Mouse (Mus musculus): ENCODE results near the gene Sesn3.
"Not testable (repeated sequence)": the region's sequence is repeated elsewhere in the genome, so short reads cannot be mapped to it uniquely, and the experiment has no call there.

The Sesn3 gene

GRCm38 (mm10) chr9:14280696-14281095, 5.8 kb downstream of the Sesn3 start:
- no peak for DNase-seq (ENCODE audit: low spot score)

GRCm38 (mm10) chr9:14285036-14285435, 10.2 kb downstream of the Sesn3 start:
- DNase-seq (ENCODE audit: low spot score): peak; percentile 39

- no peak for DNase-seq (ENCODE audit: low spot score)
Measured at GRCm38 (mm10) chr9:14287234-14287633, 12.4 kb downstream of the Sesn3 start.

- no peak for DNase-seq (ENCODE audit: low spot score)
Measured at GRCm38 (mm10) chr9:14288500-14288899, 13.6 kb downstream of the Sesn3 start.

GRCm38 (mm10) chr9:14293866-14294265, 19.0 kb downstream of the Sesn3 start:
- DNase-seq (ENCODE audit: low spot score): no peak

- DNase-seq (ENCODE audit: low spot score): no peak
Measured at GRCm38 (mm10) chr9:14295680-14296440, 21.0 kb downstream of the Sesn3 start.

- no peak for DNase-seq (ENCODE audit: low spot score)
Measured at GRCm38 (mm10) chr9:14297204-14297603, 22.3 kb downstream of the Sesn3 start.

- no peak for DNase-seq (ENCODE audit: low spot score)
Measured at GRCm38 (mm10) chr9:14299819-14300218, 25.0 kb downstream of the Sesn3 start.

- DNase-seq (ENCODE audit: low spot score): no peak
Measured at GRCm38 (mm10) chr9:14300795-14301194, 25.9 kb downstream of the Sesn3 start.

- no peak for DNase-seq (ENCODE audit: low spot score)
Measured at GRCm38 (mm10) chr9:14304262-14304968, 29.5 kb downstream of the Sesn3 start.

- DNase-seq (ENCODE audit: low spot score): no peak
Measured at GRCm38 (mm10) chr9:14307341-14307740, 32.5 kb downstream of the Sesn3 start.

- DNase-seq (ENCODE audit: low spot score): no peak
Measured at GRCm38 (mm10) chr9:14313968-14314367, 39.1 kb downstream of the Sesn3 start.

GRCm38 (mm10) chr9:14314477-14314876, 39.6 kb downstream of the Sesn3 start:
- no peak for DNase-seq (ENCODE audit: low spot score)

- DNase-seq (ENCODE audit: low spot score): no peak
Measured at GRCm38 (mm10) chr9:14316618-14317017, 41.8 kb downstream of the Sesn3 start.

GRCm38 (mm10) chr9:14335829-14336228, 61.0 kb downstream of the Sesn3 start:
- DNase-seq (ENCODE audit: low spot score): no peak

GRCm38 (mm10) chr9:14336901-14337300, 62.0 kb downstream of the Sesn3 start:
- no peak for DNase-seq (ENCODE audit: low spot score)

GRCm38 (mm10) chr9:14338701-14339100, 63.8 kb downstream of the Sesn3 start:
- no peak for DNase-seq (ENCODE audit: low spot score)

- DNase-seq (ENCODE audit: low spot score): peak; percentile 70
Measured at GRCm38 (mm10) chr9:14342041-14342668, 67.3 kb downstream of the Sesn3 start.

GRCm38 (mm10) chr9:14345866-14346265, 71.0 kb downstream of the Sesn3 start:
- DNase-seq (ENCODE audit: low spot score): not testable (repeated sequence)

- no peak for DNase-seq (ENCODE audit: low spot score)
Measured at GRCm38 (mm10) chr9:14348416-14348815, 73.5 kb downstream of the Sesn3 start.

- DNase-seq (ENCODE audit: low spot score): no peak
Measured at GRCm38 (mm10) chr9:14349380-14349779, 74.5 kb downstream of the Sesn3 start.

GRCm38 (mm10) chr9:14350787-14351186, 75.9 kb downstream of the Sesn3 start:
- no peak for DNase-seq (ENCODE audit: low spot score)

GRCm38 (mm10) chr9:14352337-14352736, 77.5 kb downstream of the Sesn3 start:
- no peak for DNase-seq (ENCODE audit: low spot score)
